Mouse (Mus musculus): ENCODE data around the gene Fam205a1.

DNA sequence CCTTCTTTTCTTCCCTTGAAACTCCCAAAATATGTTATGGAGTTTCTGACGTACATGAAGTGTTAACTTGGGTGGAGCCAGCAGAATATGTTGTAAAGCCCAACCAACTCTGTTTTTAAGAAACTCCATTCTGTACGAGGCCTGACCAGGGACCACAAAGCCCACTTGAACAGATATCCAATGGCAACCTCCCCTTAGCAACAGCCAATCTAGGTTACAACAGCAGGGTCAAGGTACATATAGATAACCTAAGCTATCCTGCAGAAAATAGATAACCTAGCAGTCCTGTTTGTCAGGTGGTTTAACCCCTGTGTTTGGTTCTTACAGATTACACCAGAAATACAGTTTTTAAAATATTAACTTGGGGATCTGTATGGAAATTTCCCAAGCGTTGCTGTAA is 13.7 kb upstream of the Fam205a1 start:
- TF ChIP-seq CTCF (IDR thresholded peaks at IDR 0.05; ENCODE audit: extremely low read depth, insufficient read length, insufficient replicate concordance, low read depth, low read length) (no peak), POLR2A (IDR thresholded peaks at IDR 0.05; ENCODE audit: low read depth, low read length) (no peak)
